In genomic region chr2:110376660-110377059, GRCm38 (mm10) we compare ENCODE assay signal across 14 mouse cellular contexts.
"Had no signal": no experiment of that assay in that cellular context is flagged by ENCODE, and none has a peak within 500 bp of the region (broad histone marks: within the 10 kb centered on the region; RNA-seq: fewer than 3 reads in every experiment).

No protein-coding gene starts in this region.

- H3K27ac ChIP-seq: hindbrain, postnatal 0 days; limb, embryonic 12.5 days; liver, embryonic 13.5 days; lung, embryonic 15.5 days; midbrain, embryonic 12.5 days; neural tube, embryonic 13.5 days had no signal

- H3K9ac ChIP-seq: limb, embryonic 12.5 days; liver, embryonic 13.5 days; liver, postnatal 0 days; lung, embryonic 15.5 days; midbrain, embryonic 12.5 days; neural tube, embryonic 13.5 days had no signal

- H3K9me3 ChIP-seq: limb, embryonic 12.5 days; liver, embryonic 13.5 days; lung, embryonic 15.5 days; midbrain, embryonic 12.5 days; neural tube, embryonic 13.5 days had no signal

- DNase-seq: layer of hippocampus, adult 9-11 months; layer of hippocampus, postnatal 36 days; liver; liver, embryonic 13.5 days; liver, postnatal 0 days; right cerebral cortex, postnatal 14 days; thymus, adult 18-20 months; thymus, postnatal 14 days had no signal

- H3K4me3 ChIP-seq: limb, embryonic 12.5 days; liver, embryonic 13.5 days; lung, embryonic 15.5 days; midbrain, embryonic 12.5 days; neural tube, embryonic 13.5 days had no signal

- H3K4me1 ChIP-seq: liver, embryonic 13.5 days; lung, embryonic 15.5 days; neural tube, embryonic 13.5 days had no signal

- H3K27me3 ChIP-seq: limb, embryonic 12.5 days; liver, embryonic 13.5 days; lung, embryonic 15.5 days; midbrain, embryonic 12.5 days; neural tube, embryonic 13.5 days had no signal

- H3K4me2 ChIP-seq: limb, embryonic 12.5 days; liver, embryonic 13.5 days; lung, embryonic 15.5 days; midbrain, embryonic 12.5 days; neural tube, embryonic 13.5 days had no signal

- H3K36me3 ChIP-seq: limb, embryonic 12.5 days; liver, embryonic 13.5 days; lung, embryonic 15.5 days; midbrain, embryonic 12.5 days; neural tube, embryonic 13.5 days had no signal

- ATAC-seq: hindbrain, postnatal 0 days; liver, postnatal 0 days; midbrain, embryonic 16.5 days had no signal
